Mouse (Mus musculus): Measurements from ENCODE around the gene Gm5089. TPM values are rescaled to one million over a fixed set of nuclear protein-coding genes. Genes with fewer than 3 reads are reported as not detected.

Gene Gm5089
- polyA plus RNA-seq, 1 experiment = not detected

- no peak for DNase-seq
- H3K27me3 ChIP-seq (ENCODE audit: control insufficient read depth, insufficient read depth, low read length) = peaks cover 20% of the 10 kb centered on the region
- TF ChIP-seq CTCF (IDR thresholded peaks at IDR 0.05; ENCODE audit: borderline replicate concordance, control insufficient read depth, extremely low read depth, insufficient read depth, low read length, poor library complexity) (no peak), POLR2A (IDR thresholded peaks at IDR 0.05; ENCODE audit: control insufficient read depth, extremely low read depth, insufficient read depth, low read length, poor library complexity) (no peak)
- H3K4me3 ChIP-seq (ENCODE audit: control insufficient read depth, insufficient read depth, low read length) = no peak overlapping the region
- no peaks in the 10 kb centered on the region for H3K36me3 ChIP-seq (ENCODE audit: control insufficient read depth, insufficient read depth, low read length)
- H3K27ac ChIP-seq (ENCODE audit: control insufficient read depth, insufficient read depth, low read length) = no peak overlapping the region
- 13% methylated on average over 28 of the region's 28 CpGs for WGBS
- peaks cover 13% of the 10 kb centered on the region; the same call in 1 of the 2 replicates for H3K4me1 ChIP-seq (replicated peaks; ENCODE audit: control insufficient read depth, insufficient read depth, low read length)
These were observed 18.2 kb upstream of the Gm5089 start for GRCm38 (mm10) chr14:122468971-122469755.

- DNase-seq = no peak
- Histone ChIP-seq H3K27ac (ENCODE audit: control insufficient read depth, insufficient read depth, low read length) (no peak overlapping the region), H3K36me3 (ENCODE audit: control insufficient read depth, insufficient read depth, low read length) (no peaks in the 10 kb centered on the region), H3K4me1 (replicated peaks; ENCODE audit: control insufficient read depth, insufficient read depth, low read length) (peaks cover 21% of the 10 kb centered on the region; the same call in 1 of the 2 replicates), H3K4me3 (ENCODE audit: control insufficient read depth, insufficient read depth, low read length) (no peak overlapping the region), H3K27me3 (ENCODE audit: control insufficient read depth, insufficient read depth, low read length) (peaks cover 20% of the 10 kb centered on the region)
- TF ChIP-seq CTCF (IDR thresholded peaks at IDR 0.05; ENCODE audit: borderline replicate concordance, control insufficient read depth, extremely low read depth, insufficient read depth, low read length, poor library complexity) = no peak
- TF ChIP-seq POLR2A (IDR thresholded peaks at IDR 0.05; ENCODE audit: control insufficient read depth, extremely low read depth, insufficient read depth, low read length, poor library complexity) = no peak
- WGBS = 13% methylated on average over 23 of the region's 23 CpGs
These were observed 17.3 kb upstream of the Gm5089 start for GRCm38 (mm10) chr14:122467926-122468841.

DNA sequence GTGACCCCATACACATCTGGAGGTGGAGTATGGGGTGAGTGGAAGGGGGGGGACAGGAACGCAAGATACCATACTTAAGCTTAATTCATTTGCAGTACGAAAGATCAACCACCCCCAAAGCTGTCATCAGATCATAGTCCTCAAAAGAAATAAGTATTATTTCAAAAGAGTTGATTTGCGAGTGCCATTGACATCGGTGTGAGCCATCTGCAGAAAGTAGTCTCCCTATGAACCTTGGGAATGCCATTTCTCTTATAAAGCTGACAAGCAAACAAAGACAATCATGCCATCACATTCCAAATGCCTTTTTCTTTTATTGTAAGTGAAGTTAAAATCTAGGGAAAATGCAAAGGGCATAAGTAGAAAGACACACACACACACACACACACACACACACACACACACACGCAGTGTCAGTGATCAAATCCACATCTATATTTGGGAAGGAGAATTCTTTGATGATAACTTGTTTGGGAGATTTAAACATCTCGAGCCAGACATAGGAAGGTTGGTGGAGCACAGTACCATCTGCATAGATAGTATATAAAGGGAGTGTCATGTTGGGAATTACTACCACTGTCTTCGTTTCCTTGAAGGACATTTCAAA is 15.9 kb upstream of the Gm5089 start:
- Histone ChIP-seq H3K36me3 (ENCODE audit: control insufficient read depth, insufficient read depth, low read length) (no peaks in the 10 kb centered on the region), H3K27ac (ENCODE audit: control insufficient read depth, insufficient read depth, low read length) (no peak overlapping the region), H3K4me3 (ENCODE audit: control insufficient read depth, insufficient read depth, low read length) (no peak overlapping the region), H3K27me3 (ENCODE audit: control insufficient read depth, insufficient read depth, low read length) (peaks cover 24% of the 10 kb centered on the region), H3K4me1 (replicated peaks; ENCODE audit: control insufficient read depth, insufficient read depth, low read length) (peaks cover 22% of the 10 kb centered on the region; the same call in 1 of the 2 replicates)
- DNase-seq = no peak
- TF ChIP-seq POLR2A (IDR thresholded peaks at IDR 0.05; ENCODE audit: control insufficient read depth, extremely low read depth, insufficient read depth, low read length, poor library complexity) (no peak), CTCF (IDR thresholded peaks at IDR 0.05; ENCODE audit: borderline replicate concordance, control insufficient read depth, extremely low read depth, insufficient read depth, low read length, poor library complexity) (no peak)
- 59% methylated on average over 7 of the region's 7 CpGs for WGBS

- Histone ChIP-seq H3K36me3 (ENCODE audit: control insufficient read depth, insufficient read depth, low read length) (no peaks in the 10 kb centered on the region), H3K27me3 (ENCODE audit: control insufficient read depth, insufficient read depth, low read length) (peaks cover 26% of the 10 kb centered on the region), H3K4me3 (ENCODE audit: control insufficient read depth, insufficient read depth, low read length) (no peak overlapping the region), H3K27ac (ENCODE audit: control insufficient read depth, insufficient read depth, low read length) (no peak overlapping the region), H3K4me1 (replicated peaks; ENCODE audit: control insufficient read depth, insufficient read depth, low read length) (peaks cover 22% of the 10 kb centered on the region; the same call in 1 of the 2 replicates)
- DNase-seq = no peak
- WGBS = 28% methylated on average over 13 of the region's 13 CpGs
- TF ChIP-seq CTCF (IDR thresholded peaks at IDR 0.05; ENCODE audit: borderline replicate concordance, control insufficient read depth, extremely low read depth, insufficient read depth, low read length, poor library complexity) = no peak
- no peak for TF ChIP-seq POLR2A (IDR thresholded peaks at IDR 0.05; ENCODE audit: control insufficient read depth, extremely low read depth, insufficient read depth, low read length, poor library complexity)
These were observed 15.1 kb upstream of the Gm5089 start for GRCm38 (mm10) chr14:122465931-122466490.

GRCm38 (mm10) chr14:122464763-122465741 is 14.1 kb upstream of the Gm5089 start, which contains the start of gene Zic5:
Zic5 (minus strand) TSS chr14:122465677.
- Histone ChIP-seq H3K4me3 (ENCODE audit: control insufficient read depth, insufficient read depth, low read length) (0 out of 2 replicates have a peak within 1 kb of the TSS, but pooled peaks have one; percentile 25), H3K4me1 (replicated peaks; ENCODE audit: control insufficient read depth, insufficient read depth, low read length) (peaks cover 22% of the 10 kb centered on the region; the same call in 1 of the 2 replicates), H3K27ac (ENCODE audit: control insufficient read depth, insufficient read depth, low read length) (no peak within 1 kb of the TSS), H3K36me3 (ENCODE audit: control insufficient read depth, insufficient read depth, low read length) (no peaks in the 10 kb centered on the region), H3K27me3 (ENCODE audit: control insufficient read depth, insufficient read depth, low read length) (peaks cover 26% of the 10 kb centered on the region)
- no peak for DNase-seq
- 3% methylated on average over 53 of the region's 62 CpGs for WGBS
- no peak for TF ChIP-seq POLR2A (IDR thresholded peaks at IDR 0.05; ENCODE audit: control insufficient read depth, extremely low read depth, insufficient read depth, low read length, poor library complexity)
- no peak for TF ChIP-seq CTCF (IDR thresholded peaks at IDR 0.05; ENCODE audit: borderline replicate concordance, control insufficient read depth, extremely low read depth, insufficient read depth, low read length, poor library complexity)
